Mouse (Mus musculus): Measurements from ENCODE around the gene Bag3. TPM values are rescaled to one million over a fixed set of nuclear protein-coding genes. Genes with fewer than 3 reads are reported as not detected.

Gene Bag3
- polyA plus RNA-seq (2012; rRNA removed) = 40.2 and 54.2 TPM in 2 replicates

- DNase-seq (ENCODE audit: low read depth) = no peak
Observed at GRCm38 (mm10) chr7:128523349-128523961, at the start of gene Bag3. TSS of gene Bag3 (plus strand) at chr7:128523616.

GRCm38 (mm10) chr7:128474322-128474721, 49.1 kb upstream of the Bag3 start:
- no peak for DNase-seq (ENCODE audit: low read depth)

GRCm38 (mm10) chr7:128488986-128489385, 34.4 kb upstream of the Bag3 start:
- DNase-seq (ENCODE audit: low read depth) = no peak

- no peak for DNase-seq (ENCODE audit: low read depth)
Observed at GRCm38 (mm10) chr7:128494546-128494945, 28.9 kb upstream of the Bag3 start.

GRCm38 (mm10) chr7:128499801-128500200, 23.6 kb upstream of the Bag3 start:
- DNase-seq (ENCODE audit: low read depth) = no peak

GRCm38 (mm10) chr7:128504091-128504490, 19.3 kb upstream of the Bag3 start:
- no peak for DNase-seq (ENCODE audit: low read depth)

GRCm38 (mm10) chr7:128511936-128512335, 11.5 kb upstream of the Bag3 start:
- DNase-seq (ENCODE audit: low read depth) = no peak

- no peak for DNase-seq (ENCODE audit: low read depth)
Observed at GRCm38 (mm10) chr7:128513512-128513911, 9.9 kb upstream of the Bag3 start.

- no peak for DNase-seq (ENCODE audit: low read depth)
Observed at GRCm38 (mm10) chr7:128514341-128514740, 9.1 kb upstream of the Bag3 start.

- DNase-seq (ENCODE audit: low read depth) = no peak
Observed at GRCm38 (mm10) chr7:128516346-128516745, 7.1 kb upstream of the Bag3 start.

- no peak for DNase-seq (ENCODE audit: low read depth)
Observed at GRCm38 (mm10) chr7:128519316-128520050, 3.9 kb upstream of the Bag3 start.

GRCm38 (mm10) chr7:128523962-128524581, 656 bp downstream of the Bag3 start:
- no peak for DNase-seq (ENCODE audit: low read depth)

- no peak for DNase-seq (ENCODE audit: low read depth)
Observed at GRCm38 (mm10) chr7:128524641-128525040, 1.2 kb downstream of the Bag3 start.

- no peak for DNase-seq (ENCODE audit: low read depth)
Observed at GRCm38 (mm10) chr7:128526611-128527010, 3.2 kb downstream of the Bag3 start.

GRCm38 (mm10) chr7:128528596-128528995, 5.2 kb downstream of the Bag3 start:
- DNase-seq (ENCODE audit: low read depth) = no peak

- no peak for DNase-seq (ENCODE audit: low read depth)
Observed at GRCm38 (mm10) chr7:128529126-128529525, 5.7 kb downstream of the Bag3 start.

- no peak for DNase-seq (ENCODE audit: low read depth)
Observed at GRCm38 (mm10) chr7:128529574-128530051, 6.2 kb downstream of the Bag3 start.

- no peak for DNase-seq (ENCODE audit: low read depth)
Observed at GRCm38 (mm10) chr7:128531031-128531430, 7.6 kb downstream of the Bag3 start.

GRCm38 (mm10) chr7:128531929-128532328, 8.5 kb downstream of the Bag3 start:
- no peak for DNase-seq (ENCODE audit: low read depth)

GRCm38 (mm10) chr7:128532441-128533166, 9.2 kb downstream of the Bag3 start:
- DNase-seq (ENCODE audit: low read depth) = no peak

GRCm38 (mm10) chr7:128534984-128535491, 11.6 kb downstream of the Bag3 start:
- no peak for DNase-seq (ENCODE audit: low read depth)

- DNase-seq (ENCODE audit: low read depth) = no peak
Observed at GRCm38 (mm10) chr7:128536074-128536473, 12.7 kb downstream of the Bag3 start.
